Mouse (Mus musculus) embryonic facial prominence, embryonic 11.5 days (tissue): Measurements from ENCODE around the gene Timm10. TPM values are rescaled to one million over a fixed set of nuclear protein-coding genes. Genes with fewer than 3 reads are reported as not detected.

ENCODE experiments used
- ATAC-seq: fragments of 200-750 bp; cut with Nextera tagmentation; replicated peaks from 2 replicates; pipeline ENCODE4 v1.8.0; 2017; ENCODE audit warnings: low read depth; ENCODE audit not compliant: insufficient number of reproducible peaks, low FRiP score, low TSS enrichment
- DNase-seq: peaks from one replicate; pipeline ENCODE4 v3.0.0-alpha.2; 2015; ENCODE audit warnings: low spot score
- H3K27ac ChIP-seq: fragments of 300-500 bp; sonication (generic); replicated peaks from 2 replicates; pipeline ENCODE4 v1.5.1; 2014; ENCODE audit warnings: mild to moderate bottlenecking, low read depth, low read length, control low read depth
- H3K27me3 ChIP-seq: fragments of 300-500 bp; sonication (generic); 2 replicates; pipeline ENCODE4 v1.6.1; 2014; ENCODE audit warnings: mild to moderate bottlenecking, low read length, moderate library complexity, mixed read lengths; ENCODE audit not compliant: control insufficient read depth, insufficient read depth
- H3K36me3 ChIP-seq: fragments of 300-500 bp; sonication (generic); replicated peaks from 2 replicates; pipeline ENCODE4 v1.6.1; 2014; ENCODE audit warnings: low read depth, mild to moderate bottlenecking, low read length, moderate library complexity, mixed read lengths; ENCODE audit not compliant: control insufficient read depth, insufficient read depth
- H3K4me1 ChIP-seq: fragments of 300-500 bp; sonication (generic); 2 replicates; pipeline ENCODE4 v1.6.1; 2014; ENCODE audit warnings: low read length, mixed read lengths; ENCODE audit not compliant: control insufficient read depth, insufficient read depth
- H3K4me2 ChIP-seq: fragments of 300-500 bp; sonication (generic); 2 replicates; pipeline ENCODE4 v1.6.1; 2014; ENCODE audit warnings: low read depth, mild to moderate bottlenecking, control low read depth, low read length, moderate library complexity
- H3K4me3 ChIP-seq: fragments of 300-500 bp; sonication (generic); 2 replicates; pipeline ENCODE4 v1.5.1; 2014; ENCODE audit warnings: low read depth, low read length, control low read depth
- H3K9ac ChIP-seq: fragments of 300-500 bp; sonication (generic); replicated peaks from 2 replicates; pipeline ENCODE4 v1.6.1; 2014; ENCODE audit warnings: mild to moderate bottlenecking, control low read depth, low read length
- H3K9me3 ChIP-seq: fragments of 300-500 bp; sonication (generic); replicated peaks from 2 replicates; pipeline ENCODE4 v1.6.1; 2016; ENCODE audit warnings: mild to moderate bottlenecking, low read length, inconsistent platforms, mixed read lengths; ENCODE audit not compliant: control insufficient read depth
- WGBS: fragments of 180-500 bp; shearing (Covaris S2); extraction: QIAGEN DNeasy Blood & Tissue Kit; methylation state at CpG from one replicate; pipeline ENCODE4 v1.1.7; 2014; 5-methylcytosine and 5-hydroxymethylcytosine counted together
- polyA plus RNA-seq: library from polyadenylated mRNA; unstranded; fragments of >200 nt; fragmentation: Nextera tagmentation; extraction: Ambion mirVana; gene quantifications from 2 replicates; pipeline ENCODE4 v1.2.1, GENCODE M21; 2014

Gene Timm10
- 45.9 and 50.0 TPM in 2 replicates for polyA plus RNA-seq

DNA sequence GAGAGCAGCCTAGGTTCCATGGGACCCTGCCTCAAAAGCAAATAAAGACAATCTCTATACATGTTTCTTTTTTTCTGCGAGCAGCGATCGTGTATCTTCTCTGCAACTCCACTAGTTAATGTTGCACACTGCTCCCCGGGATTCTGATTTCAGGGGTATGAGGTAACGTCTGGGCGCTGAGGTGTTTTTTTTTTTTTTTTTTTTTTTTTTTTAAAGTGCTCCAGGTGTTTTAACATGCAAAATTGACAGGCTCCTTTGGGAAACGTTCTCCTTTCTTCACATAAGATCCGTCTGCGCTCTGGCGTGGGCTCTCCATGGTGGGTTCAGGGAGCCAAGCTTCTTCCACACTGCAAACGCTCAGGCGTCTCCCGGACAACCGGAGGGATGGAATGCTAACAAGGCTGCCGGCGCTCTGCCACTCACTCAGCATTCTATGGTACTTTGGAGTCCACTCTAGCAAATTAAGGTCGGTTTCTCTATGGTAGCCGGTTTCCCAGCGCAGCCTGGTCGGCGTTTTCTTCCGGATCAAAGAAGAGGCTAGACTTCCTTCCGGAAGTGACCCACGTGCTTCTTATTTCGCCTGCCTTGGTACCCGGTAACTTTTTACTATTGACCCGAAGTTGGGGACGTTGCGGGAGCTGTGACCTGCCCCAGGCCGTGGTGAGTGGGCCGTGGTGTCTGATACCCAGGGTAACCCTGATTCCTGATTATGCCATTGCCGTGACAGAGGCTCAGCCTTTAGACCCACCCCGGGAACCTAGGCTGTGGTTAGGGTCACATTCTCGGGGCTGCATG, at the start of gene Timm10:
Timm10 (plus strand) TSS at position 510 of the 795 bp plus-strand sequence.
- Histone ChIP-seq H3K27ac (no peak within 1 kb of the TSS), H3K4me2 (peak within 1 kb of the TSS; percentile 85), H3K4me1 (no peaks in the 10 kb centered on the region), H3K9ac (peak within 1 kb of the TSS; percentile 62), H3K36me3 (no peaks in the 10 kb centered on the region), H3K9me3 (no peaks in the 10 kb centered on the region), H3K27me3 (no peaks in the 10 kb centered on the region), H3K4me3 (peak within 1 kb of the TSS; percentile 85)
- ATAC-seq (peak; percentile 89), DNase-seq (peak; percentile 96)
- under 1% methylated on average over 34 of the region's 34 CpGs for WGBS

DNA sequence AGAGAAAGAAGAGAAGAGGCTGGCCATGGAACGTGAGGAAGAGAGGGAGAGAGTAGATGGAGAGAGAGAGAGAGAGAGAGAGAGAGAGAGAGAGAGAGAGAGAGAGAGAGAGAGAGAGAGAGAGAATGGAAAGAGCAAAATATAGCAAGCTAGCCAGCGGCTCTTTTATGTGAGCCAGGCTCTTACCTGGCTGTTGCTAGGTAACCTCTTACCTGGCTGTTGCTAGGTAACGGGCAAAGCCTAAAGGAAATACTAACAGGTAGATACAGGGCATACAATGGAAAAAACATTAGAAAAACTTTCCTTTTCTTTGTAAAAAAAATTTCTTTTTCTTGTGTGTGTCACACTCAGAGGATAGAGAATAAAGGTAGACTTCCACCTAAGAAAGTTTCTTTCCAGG, 49.1 kb upstream of the Timm10 start:
- no peak overlapping the region for H3K9ac ChIP-seq
- peaks cover 3% of the 10 kb centered on the region; the same call in 1 of the 2 replicates for H3K4me1 ChIP-seq
- peak; percentile 13 for DNase-seq
- H3K4me2 ChIP-seq: no peak overlapping the region
- no peaks in the 10 kb centered on the region for H3K36me3 ChIP-seq
- 61% methylated on average over 3 of the region's 3 CpGs for WGBS
- H3K9me3 ChIP-seq: no peaks in the 10 kb centered on the region
- no peak overlapping the region for H3K27ac ChIP-seq
- ATAC-seq: no peak
- no peak overlapping the region for H3K4me3 ChIP-seq
- H3K27me3 ChIP-seq: no peaks in the 10 kb centered on the region

DNA sequence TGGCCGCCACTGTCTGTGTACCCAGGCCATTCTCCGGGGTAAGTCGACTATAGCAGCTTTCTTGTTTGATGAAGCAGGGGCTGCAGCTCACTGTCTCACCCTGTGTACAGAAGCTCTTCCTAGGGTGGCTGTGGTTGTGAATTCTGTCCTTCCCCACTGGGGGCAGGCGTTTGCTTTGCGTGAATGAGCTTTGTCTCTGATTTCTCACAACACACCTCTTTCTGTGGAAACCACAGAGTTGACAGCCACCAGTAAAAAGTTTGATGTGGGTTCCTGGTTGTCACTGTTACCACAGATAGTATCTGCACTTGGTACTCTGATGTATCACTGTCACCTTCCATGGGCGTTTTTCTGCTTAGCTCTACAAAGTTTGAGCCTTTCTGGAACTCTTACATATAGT, 47.6 kb upstream of the Timm10 start:
- Histone ChIP-seq H3K4me1 (peaks cover under 1% of the 10 kb centered on the region; the same call in 1 of the 2 replicates), H3K36me3 (no peaks in the 10 kb centered on the region), H3K4me3 (no peak overlapping the region), H3K9ac (no peak overlapping the region), H3K27me3 (no peaks in the 10 kb centered on the region), H3K4me2 (no peak overlapping the region), H3K27ac (no peak overlapping the region), H3K9me3 (no peaks in the 10 kb centered on the region)
- DNase-seq: peak; percentile 25
- no peak for ATAC-seq
- 60% methylated on average over 6 of the region's 6 CpGs for WGBS

DNA sequence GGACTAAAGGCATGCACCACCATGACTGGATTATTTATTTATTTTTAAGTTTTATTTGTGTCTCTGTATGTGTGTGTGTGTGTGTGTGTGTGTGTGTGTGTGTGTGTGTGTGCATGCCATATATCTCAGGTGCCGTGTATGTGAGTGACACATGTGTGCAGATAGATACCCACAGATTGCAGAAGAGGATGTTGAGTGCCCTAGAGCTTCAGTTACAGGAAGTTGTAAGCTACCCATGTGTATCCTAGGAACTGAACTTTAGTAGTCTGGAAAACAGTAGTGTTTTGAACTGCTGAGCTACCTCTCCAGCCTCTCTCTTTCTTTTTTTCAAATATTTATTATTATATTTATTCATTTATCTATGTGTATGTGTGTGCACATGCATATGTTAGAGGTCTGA, 43.5 kb upstream of the Timm10 start:
- Histone ChIP-seq H3K4me3 (no peak overlapping the region), H3K9me3 (no peaks in the 10 kb centered on the region), H3K4me2 (no peak overlapping the region), H3K9ac (no peak overlapping the region), H3K4me1 (no peaks in the 10 kb centered on the region), H3K36me3 (no peaks in the 10 kb centered on the region), H3K27ac (no peak overlapping the region), H3K27me3 (no peaks in the 10 kb centered on the region)
- no peak for ATAC-seq
- DNase-seq: no peak
- whole genome bisulfite sequencing: 81% methylated on average over 1 of the region's 1 CpGs

DNA sequence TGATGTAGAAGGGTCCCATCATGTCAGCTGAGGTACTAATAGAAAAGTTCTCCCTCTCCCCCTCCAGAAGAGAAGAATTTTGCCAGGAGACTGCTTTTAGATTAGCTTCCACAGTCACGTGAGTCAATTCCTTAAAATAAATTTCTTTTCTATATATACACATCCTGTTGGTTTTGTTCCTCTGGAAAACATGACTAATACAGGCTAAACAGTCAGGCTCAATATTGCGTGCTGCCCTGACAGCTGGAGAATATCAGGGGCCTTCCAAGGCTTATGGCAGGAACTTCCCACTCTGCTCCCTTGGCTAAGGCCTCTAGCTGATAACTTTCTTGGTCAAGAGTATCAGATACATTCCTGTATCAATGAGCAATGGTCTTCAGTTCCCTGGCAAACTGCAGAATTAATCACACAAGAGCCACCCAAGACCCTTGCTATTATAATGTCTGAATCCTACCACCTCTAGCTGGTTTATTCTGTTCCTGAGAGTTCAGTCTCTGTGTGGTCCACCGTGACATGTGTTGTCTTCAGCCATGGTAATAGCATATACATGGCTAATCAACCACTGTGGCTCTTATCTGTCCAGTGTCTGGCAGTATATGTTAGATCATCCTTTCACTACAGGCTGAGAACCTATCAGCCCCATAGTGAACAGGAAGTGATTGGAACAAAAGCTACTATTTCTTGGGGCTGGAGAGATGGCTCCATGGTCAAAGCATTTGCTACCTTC, 42.8 kb upstream of the Timm10 start:
- H3K4me1 ChIP-seq: no peaks in the 10 kb centered on the region
- H3K27ac ChIP-seq: no peak overlapping the region
- no peak for ATAC-seq
- H3K27me3 ChIP-seq: no peaks in the 10 kb centered on the region
- no peak overlapping the region for H3K4me2 ChIP-seq
- H3K9me3 ChIP-seq: no peaks in the 10 kb centered on the region
- WGBS: 88% methylated on average over 3 of the region's 3 CpGs
- no peak overlapping the region for H3K4me3 ChIP-seq
- no peak for DNase-seq
- no peak overlapping the region for H3K9ac ChIP-seq
- no peaks in the 10 kb centered on the region for H3K36me3 ChIP-seq

DNA sequence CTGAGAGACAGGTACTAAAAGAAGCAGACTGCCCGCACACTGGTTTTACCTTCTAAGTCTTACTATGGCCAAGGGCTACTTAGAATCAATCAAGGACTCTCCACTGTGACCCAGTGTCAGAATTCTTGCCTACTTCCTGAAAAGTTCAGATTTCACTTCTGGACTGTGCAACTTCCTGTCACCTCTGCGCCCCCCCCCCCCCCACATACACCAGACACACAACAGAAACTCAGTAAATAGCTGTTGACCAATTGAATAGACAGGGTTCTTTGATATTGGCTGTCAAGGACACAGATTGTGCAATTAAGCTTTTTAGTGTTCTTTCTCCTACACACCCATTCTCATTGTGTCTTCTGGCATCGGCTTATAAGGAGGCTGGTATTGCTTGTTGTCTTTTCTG, 38.5 kb upstream of the Timm10 start:
- Histone ChIP-seq H3K27ac (no peak overlapping the region), H3K4me1 (no peaks in the 10 kb centered on the region), H3K9ac (no peak overlapping the region), H3K4me2 (no peak overlapping the region), H3K36me3 (no peaks in the 10 kb centered on the region), H3K9me3 (no peaks in the 10 kb centered on the region), H3K27me3 (no peaks in the 10 kb centered on the region), H3K4me3 (no peak overlapping the region)
- DNase-seq (no peak), ATAC-seq (no peak)
- 80% methylated on average over 3 of the region's 3 CpGs for WGBS

DNA sequence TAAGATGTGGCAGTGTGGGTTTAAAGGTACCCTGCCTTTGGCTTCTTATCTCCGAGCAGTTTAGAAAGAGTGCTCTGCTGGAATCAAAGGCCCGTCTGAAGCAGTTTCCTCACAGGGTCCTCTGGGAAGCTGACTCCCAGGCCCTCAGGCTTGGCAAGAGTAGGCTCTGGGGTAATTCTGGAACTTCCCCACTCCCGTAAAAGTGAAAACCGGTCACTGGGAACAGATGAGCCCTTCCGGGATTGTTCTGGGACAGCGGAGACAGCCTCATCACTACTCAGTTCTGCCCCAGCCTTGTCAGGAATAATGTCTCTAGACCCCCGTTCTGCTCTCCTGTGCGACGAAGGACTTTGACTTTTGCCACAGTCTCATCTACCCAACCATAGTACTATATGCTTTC, 36.4 kb upstream of the Timm10 start:
- H3K4me1 ChIP-seq: no peaks in the 10 kb centered on the region
- no peaks in the 10 kb centered on the region for H3K9me3 ChIP-seq
- H3K4me3 ChIP-seq: no peak overlapping the region
- DNase-seq: no peak
- 50% methylated on average over 9 of the region's 9 CpGs for WGBS
- ATAC-seq: no peak
- no peaks in the 10 kb centered on the region for H3K27me3 ChIP-seq
- no peak overlapping the region for H3K27ac ChIP-seq
- no peaks in the 10 kb centered on the region for H3K36me3 ChIP-seq
- H3K4me2 ChIP-seq: no peak overlapping the region
- no peak overlapping the region for H3K9ac ChIP-seq

DNA sequence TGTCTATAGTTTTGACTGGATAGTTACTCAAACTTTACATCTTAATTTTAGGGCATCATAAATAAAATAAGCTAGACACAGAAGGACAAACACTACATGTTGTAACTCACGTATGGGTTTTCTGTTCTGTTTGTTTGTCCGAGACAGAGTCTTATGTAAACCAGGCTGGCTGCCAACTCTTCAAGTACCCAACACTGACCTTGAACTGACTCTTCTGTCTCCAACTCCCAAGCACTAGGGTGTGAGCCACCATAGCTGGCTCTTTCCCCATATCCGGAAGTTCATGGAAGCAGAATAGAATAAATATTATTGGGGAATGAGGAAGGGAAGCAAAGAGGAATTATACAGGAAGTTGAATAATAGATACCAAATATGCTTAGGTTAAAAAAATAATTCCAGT, 34.3 kb upstream of the Timm10 start:
- no peak overlapping the region for H3K4me3 ChIP-seq
- no peaks in the 10 kb centered on the region for H3K9me3 ChIP-seq
- ATAC-seq (no peak), DNase-seq (no peak)
- H3K4me2 ChIP-seq: no peak overlapping the region
- no peak overlapping the region for H3K27ac ChIP-seq
- no peaks in the 10 kb centered on the region for H3K4me1 ChIP-seq
- 85% methylated on average over 3 of the region's 3 CpGs for WGBS
- H3K9ac ChIP-seq: no peak overlapping the region
- H3K36me3 ChIP-seq: no peaks in the 10 kb centered on the region
- H3K27me3 ChIP-seq: no peaks in the 10 kb centered on the region
